Mouse (Mus musculus): Measurements from ENCODE around the gene Hoxc9.

Hoxc9 gene

DNA sequence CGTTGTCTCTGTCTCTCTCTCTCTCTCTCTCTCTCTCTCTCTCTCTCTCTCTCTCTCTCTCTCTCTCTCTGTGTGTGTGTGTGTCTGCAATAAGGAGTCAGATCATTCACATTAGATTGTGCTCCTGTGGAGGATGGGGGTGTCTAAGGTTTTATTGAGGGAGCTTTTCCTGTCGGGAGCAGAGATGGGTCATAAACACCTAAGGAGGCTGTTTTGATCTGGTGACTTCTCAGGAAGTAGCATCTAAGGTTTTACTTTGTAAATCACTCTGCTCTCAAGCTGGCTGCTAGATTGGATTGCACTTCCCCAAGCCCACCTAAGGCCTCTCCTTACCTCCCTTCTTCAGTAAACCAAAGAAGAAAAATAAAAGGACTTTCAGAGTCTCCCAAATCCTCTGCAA is 47.9 kb downstream of the Hoxc9 start:
- DNase-seq (ENCODE audit: low read depth) = no peak

DNA sequence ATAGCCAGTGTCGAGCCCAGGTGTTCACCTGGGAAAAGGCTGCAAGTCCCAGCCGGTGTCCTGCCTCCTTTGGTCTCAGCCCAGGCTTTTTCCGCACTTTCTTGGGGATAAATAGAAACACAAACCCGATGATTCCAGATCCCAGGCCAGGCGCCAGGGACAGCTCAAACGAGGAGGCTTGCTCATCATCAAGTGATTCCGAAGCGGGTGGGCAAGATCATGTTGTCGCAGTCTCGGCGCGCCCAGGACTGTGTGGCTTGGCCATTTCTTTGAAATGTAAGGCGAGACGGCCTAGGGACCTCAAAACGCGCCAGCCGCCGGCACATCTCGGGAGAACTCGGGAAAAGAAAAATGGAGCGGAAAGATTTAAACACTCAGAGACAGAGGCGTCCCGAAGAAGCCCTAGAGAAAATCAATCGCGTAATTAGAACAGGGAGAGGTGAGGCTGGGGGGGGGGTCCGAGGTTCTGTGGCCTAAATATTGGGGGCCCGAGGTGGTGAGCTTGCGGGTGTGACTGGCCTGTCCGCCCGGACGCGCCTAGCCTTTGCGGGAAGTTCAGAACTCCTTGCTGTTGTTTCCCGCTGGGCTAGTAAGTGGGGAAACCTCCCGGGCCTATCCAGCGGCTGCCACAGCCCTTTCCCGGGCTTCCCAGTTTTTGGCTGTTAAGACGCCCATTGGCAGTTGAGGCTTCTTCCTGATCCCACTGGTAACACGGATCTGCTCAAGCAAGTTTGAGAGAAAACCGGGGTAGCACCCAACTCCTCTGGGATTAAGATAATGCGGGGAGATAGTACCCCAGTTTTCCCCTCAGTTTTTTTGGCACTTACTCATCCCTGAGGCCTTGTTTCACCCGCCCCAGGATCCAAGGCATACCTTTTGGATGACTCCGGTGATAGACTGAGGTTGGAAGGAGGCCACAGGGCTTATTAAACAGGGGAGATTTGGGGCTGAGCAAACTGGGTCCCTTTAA is 51.3 kb downstream of the Hoxc9 start:
- DNase-seq (ENCODE audit: low read depth) = no peak

DNA sequence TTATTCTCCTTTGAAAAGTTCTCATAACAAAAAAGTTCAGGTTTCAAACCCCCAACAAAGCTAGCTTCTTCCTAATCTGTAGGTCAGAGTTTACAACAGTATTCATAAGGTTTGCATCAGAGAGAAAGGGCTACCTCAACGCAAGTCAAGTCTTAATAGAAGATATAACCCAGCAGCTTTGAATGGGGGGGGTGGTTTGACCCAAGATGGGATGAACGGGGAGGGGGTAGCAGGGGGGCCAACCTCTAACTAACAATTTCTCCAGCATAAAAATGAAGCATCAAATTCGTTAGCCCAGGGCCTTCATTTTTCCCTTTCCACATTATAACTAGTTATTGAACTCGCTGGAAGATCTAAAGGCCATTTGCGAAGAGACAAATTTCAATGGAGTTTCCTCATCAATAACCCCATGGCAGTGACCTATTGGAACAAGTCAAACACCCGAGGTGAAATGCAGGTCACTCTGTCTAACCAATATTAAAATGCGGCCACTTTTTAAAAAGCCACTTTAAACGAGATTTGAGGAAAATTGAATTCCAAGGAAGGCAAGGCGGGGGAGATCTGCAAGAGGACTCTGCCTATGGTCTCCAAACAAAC is 52.8 kb downstream of the Hoxc9 start:
- no peak for DNase-seq (ENCODE audit: low read depth)

DNA sequence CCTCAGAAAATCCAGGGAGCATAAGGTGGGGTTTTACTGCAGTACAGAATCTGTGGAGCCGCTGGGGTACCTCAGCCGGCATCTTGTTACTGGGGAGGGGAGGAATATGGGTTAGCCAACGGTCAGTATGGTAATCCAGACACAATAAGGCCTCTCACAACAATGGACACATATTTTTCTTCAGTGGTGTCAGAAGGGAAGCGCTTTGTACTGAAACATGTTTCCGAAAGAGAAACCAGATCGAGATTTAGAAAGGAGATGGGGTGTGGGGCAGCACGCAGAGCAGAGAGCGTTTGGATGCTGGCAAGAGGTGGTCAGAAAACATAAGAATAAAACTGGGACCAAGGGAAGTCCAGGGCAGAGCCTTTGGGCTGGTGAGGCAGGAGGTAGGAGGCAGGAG is 53.9 kb downstream of the Hoxc9 start:
- DNase-seq (ENCODE audit: low read depth) = no peak

DNA sequence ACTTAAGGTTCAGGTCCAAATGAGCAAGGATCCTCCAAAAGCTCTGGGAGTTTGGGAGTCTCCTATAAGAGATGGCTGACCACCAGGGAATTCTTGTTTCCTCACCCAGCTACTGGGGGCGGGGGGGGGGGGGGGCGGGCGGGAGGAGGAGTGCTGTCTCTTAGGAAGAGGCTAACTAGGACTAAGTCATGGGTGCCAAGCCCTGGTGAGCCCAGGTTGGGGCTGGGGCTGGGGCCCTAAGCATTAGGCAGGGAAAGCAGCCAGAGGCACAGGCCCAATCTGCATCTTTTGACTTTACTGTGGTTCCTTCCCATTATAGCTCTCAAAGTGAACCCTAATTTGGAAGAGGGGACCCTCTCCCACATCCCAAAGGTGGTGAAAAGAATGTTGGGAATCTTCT is 55.9 kb downstream of the Hoxc9 start:
- no peak for DNase-seq (ENCODE audit: low read depth)

DNA sequence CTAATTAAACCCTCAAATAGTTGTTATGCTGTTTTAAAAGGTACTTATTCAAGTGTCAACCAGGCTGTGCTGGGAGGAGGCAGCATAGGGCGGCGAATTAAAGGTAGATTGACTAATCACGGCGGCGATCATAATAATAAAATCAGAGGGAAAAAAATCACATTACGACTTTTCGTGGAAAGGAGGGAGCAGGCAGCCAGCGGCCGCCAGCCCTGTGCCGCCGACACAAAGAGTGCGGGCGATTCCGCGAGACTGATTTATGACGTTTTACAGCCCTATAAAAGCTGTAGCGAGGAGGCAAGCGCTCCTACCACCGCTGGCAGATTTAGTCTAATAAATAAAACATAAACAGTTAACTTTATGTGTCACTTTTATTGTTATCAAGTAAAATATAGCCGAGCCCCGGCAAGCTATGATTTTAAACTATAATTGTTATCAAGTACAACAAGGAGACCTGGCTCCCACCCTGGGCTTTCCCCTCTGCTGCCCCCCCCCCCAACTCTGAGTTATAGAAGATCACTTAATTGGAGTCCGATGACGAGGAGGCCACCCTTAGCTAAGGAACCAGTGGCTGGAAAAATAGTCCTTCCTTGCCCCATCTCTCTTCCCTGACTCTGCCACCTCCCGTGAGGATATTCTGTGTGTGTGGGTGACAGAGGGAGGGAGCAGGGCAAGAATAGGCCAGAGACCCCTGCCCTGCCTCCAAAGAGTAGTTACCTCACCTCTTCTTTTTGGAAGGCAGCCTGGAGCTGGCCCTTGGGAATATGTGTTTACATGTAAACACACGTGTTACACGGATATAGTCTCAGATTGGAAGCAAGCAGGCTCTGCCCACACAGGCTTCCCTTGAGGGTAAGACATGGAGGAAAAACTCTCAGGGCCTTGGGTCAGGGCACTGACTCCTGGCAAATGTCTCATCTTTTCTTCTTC is 56.7 kb downstream of the Hoxc9 start:
- no peak for DNase-seq (ENCODE audit: low read depth)

DNA sequence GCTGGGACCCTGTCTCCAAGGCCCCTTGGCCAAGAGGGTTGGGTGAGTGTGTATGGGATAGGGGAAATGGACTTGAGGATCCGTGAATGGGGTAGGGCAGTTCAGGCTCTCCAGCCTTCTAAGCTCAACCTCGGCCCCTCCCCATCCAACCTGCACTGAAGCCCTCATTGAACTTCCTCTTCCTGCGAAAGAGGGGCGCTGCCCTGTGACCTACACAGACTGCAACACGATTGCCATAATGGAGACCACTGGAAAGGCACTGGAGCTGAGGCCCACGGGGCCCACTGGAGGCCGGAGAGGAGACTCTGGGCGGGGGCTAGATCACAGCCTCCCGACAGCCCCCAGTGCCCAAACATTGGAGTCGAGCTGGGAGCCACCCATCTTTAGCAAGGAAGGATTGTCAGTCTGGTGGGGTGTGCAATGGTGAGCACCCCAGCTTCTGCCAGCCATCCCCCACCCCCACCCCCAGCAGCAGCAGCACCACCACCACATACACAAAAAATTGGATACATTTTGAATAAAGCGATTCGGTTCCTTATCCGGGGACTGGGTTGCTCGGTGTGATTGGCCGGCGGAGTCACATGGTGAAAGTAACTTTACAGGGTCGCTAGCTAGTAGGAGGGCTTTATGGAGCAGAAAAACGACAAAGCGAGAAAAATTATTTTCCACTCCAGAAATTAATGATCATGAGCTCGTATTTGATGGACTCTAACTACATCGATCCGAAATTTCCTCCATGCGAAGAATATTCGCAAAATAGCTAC is 58.0 kb downstream of the Hoxc9 start:
- no peak for DNase-seq (ENCODE audit: low read depth)

Measured in c-Kit-positive CD71-negative TER-119-negative erythroid progenitor cells, embryonic 14.5 days (primary cell).